Mouse (Mus musculus) heart, embryonic 13.5 days (tissue): Measurements from ENCODE around the gene Zg16. TPM values are rescaled to one million over a fixed set of nuclear protein-coding genes. Genes with fewer than 3 reads are reported as not detected.

Experiments used
- ATAC-seq: fragments of 200-750 bp; cut with Nextera tagmentation; 2 replicates; pipeline ENCODE4 v1.8.0; 2017; ENCODE audit warnings: moderate TSS enrichment; ENCODE audit not compliant: insufficient number of reproducible peaks, low FRiP score, low TSS enrichment; ENCODE audit errors: extremely low read depth
- H3K27ac ChIP-seq: fragments of 300-500 bp; sonication (generic); replicated peaks from 2 replicates; pipeline ENCODE4 v1.5.1; 2015; ENCODE audit warnings: moderate library complexity, mild to moderate bottlenecking, inconsistent platforms
- H3K27me3 ChIP-seq: fragments of 300-500 bp; sonication (generic); replicated peaks from 2 replicates; pipeline ENCODE4 v1.6.1; 2015; ENCODE audit warnings: mild to moderate bottlenecking, inconsistent platforms
- H3K36me3 ChIP-seq: fragments of 300-500 bp; sonication (generic); 2 replicates; pipeline ENCODE4 v1.6.1; 2015; ENCODE audit warnings: mild to moderate bottlenecking, inconsistent platforms
- H3K4me1 ChIP-seq: fragments of 300-500 bp; sonication (generic); 2 replicates; pipeline ENCODE4 v1.6.1; 2015; ENCODE audit warnings: inconsistent platforms
- H3K4me2 ChIP-seq: fragments of 300-500 bp; sonication (generic); 2 replicates; pipeline ENCODE4 v1.6.1; 2015; ENCODE audit warnings: inconsistent platforms, mild to moderate bottlenecking, moderate library complexity
- H3K4me3 ChIP-seq: fragments of 300-500 bp; sonication (generic); 2 replicates; pipeline ENCODE4 v1.5.1; 2015; ENCODE audit warnings: moderate library complexity, mild to moderate bottlenecking, inconsistent platforms
- H3K9ac ChIP-seq: fragments of 300-500 bp; sonication (generic); 2 replicates; pipeline ENCODE4 v1.6.1; 2015; ENCODE audit warnings: inconsistent platforms, mild to moderate bottlenecking, moderate library complexity
- H3K9me3 ChIP-seq: fragments of 300-500 bp; sonication (generic); 2 replicates; pipeline ENCODE4 v1.6.1; 2016; ENCODE audit warnings: inconsistent platforms
- WGBS: fragments of 180-500 bp; shearing (Covaris S2); methylation state at CpG from one replicate; pipeline ENCODE4 v1.1.7; 2015; ENCODE audit warnings: mixed read lengths; 5-methylcytosine and 5-hydroxymethylcytosine counted together
- microRNA-seq: library from miRNA; unstranded; fragments of <30 nt; microRNA quantifications from one replicate; pipeline ENCODE4, GENCODE M21; 2016
- polyA plus RNA-seq: library from polyadenylated mRNA; unstranded; fragments of >200 nt; fragmentation: Nextera tagmentation; extraction: Ambion mirVana; gene quantifications from 2 replicates; pipeline ENCODE4 v1.2.1, GENCODE M21; 2015

Zg16 gene
- polyA plus RNA-seq, 1 experiment from 2014 or later, result not detected

GRCm38 (mm10) chr7:127011717-127012116 is 75.4 kb downstream of the Zg16 start:
- H3K4me3 ChIP-seq, result no peak overlapping the region
- H3K9me3 ChIP-seq, result no peaks in the 10 kb centered on the region
- H3K9ac ChIP-seq, result no peak overlapping the region
- H3K4me2 ChIP-seq, result no peak overlapping the region
- no peak for ATAC-seq
- H3K27me3 ChIP-seq, result no peaks in the 10 kb centered on the region
- H3K36me3 ChIP-seq, result peaks cover 32% of the 10 kb centered on the region
- H3K4me1 ChIP-seq, result peaks cover 46% of the 10 kb centered on the region
- WGBS, result 68% methylated on average over 2 of the region's 2 CpGs
- no peak overlapping the region for H3K27ac ChIP-seq

- Histone ChIP-seq H3K27me3 (no peaks in the 10 kb centered on the region), H3K27ac (no peak overlapping the region), H3K4me1 (peaks cover 48% of the 10 kb centered on the region), H3K4me3 (no peak overlapping the region), H3K36me3 (peaks cover 32% of the 10 kb centered on the region), H3K9me3 (no peaks in the 10 kb centered on the region), H3K9ac (no peak overlapping the region), H3K4me2 (no peak overlapping the region)
- ATAC-seq, result no peak
- 94% methylated on average over 2 of the region's 2 CpGs for WGBS
These were observed 76.1 kb downstream of the Zg16 start for GRCm38 (mm10) chr7:127011051-127011450.

- WGBS, result 82% methylated on average over 17 of the region's 17 CpGs
These were observed 77.6 kb downstream of the Zg16 start for GRCm38 (mm10) chr7:127009307-127010085.

GRCm38 (mm10) chr7:127008239-127009019 is 78.7 kb downstream of the Zg16 start:
- Histone ChIP-seq H3K27me3 (no peaks in the 10 kb centered on the region), H3K9ac (peak overlapping the region; percentile 56), H3K9me3 (no peaks in the 10 kb centered on the region), H3K36me3 (peaks cover 19% of the 10 kb centered on the region), H3K4me3 (no peak overlapping the region), H3K27ac (peak overlapping the region; percentile 84), H3K4me2 (no peak overlapping the region; the same call in 1 of the 2 replicates), H3K4me1 (peaks cover 24% of the 10 kb centered on the region)
- 36% methylated on average over 9 of the region's 9 CpGs for WGBS
- no peak; the same call in none of the 2 replicates for ATAC-seq

More at GRCm38 (mm10) chr7:127009307-127010085, 77.6 kb downstream of the Zg16 start:
- Histone ChIP-seq H3K4me3 (no peak overlapping the region), H3K4me2 (no peak overlapping the region), H3K4me1 (peaks cover 35% of the 10 kb centered on the region), H3K27me3 (no peaks in the 10 kb centered on the region), H3K9ac (peak overlapping the region; percentile 56; the same call in 1 of the 2 replicates), H3K36me3 (peaks cover 22% of the 10 kb centered on the region), H3K27ac (peak overlapping the region; percentile 84), H3K9me3 (no peaks in the 10 kb centered on the region)
- ATAC-seq, result no peak

- Histone ChIP-seq H3K27ac (peak overlapping the region; percentile 84; the same call in 1 of the 2 replicates), H3K4me3 (no peak overlapping the region), H3K4me1 (peaks cover 22% of the 10 kb centered on the region), H3K4me2 (no peak overlapping the region), H3K27me3 (no peaks in the 10 kb centered on the region), H3K9ac (no peak overlapping the region), H3K36me3 (peaks cover 10% of the 10 kb centered on the region), H3K9me3 (no peaks in the 10 kb centered on the region)
- WGBS, result 83% methylated on average over 6 of the region's 6 CpGs
- ATAC-seq, result no peak
These were observed 79.7 kb downstream of the Zg16 start for GRCm38 (mm10) chr7:127007313-127008024.

- H3K4me1 ChIP-seq, result peaks cover 20% of the 10 kb centered on the region
- no peaks in the 10 kb centered on the region for H3K36me3 ChIP-seq
- no peak overlapping the region for H3K27ac ChIP-seq
- no peak overlapping the region for H3K4me3 ChIP-seq
- no peaks in the 10 kb centered on the region for H3K9me3 ChIP-seq
- no peak overlapping the region for H3K9ac ChIP-seq
- 85% methylated on average over 4 of the region's 4 CpGs for WGBS
- no peaks in the 10 kb centered on the region for H3K27me3 ChIP-seq
- H3K4me2 ChIP-seq, result no peak overlapping the region
- ATAC-seq, result no peak
These were observed 82.8 kb downstream of the Zg16 start for GRCm38 (mm10) chr7:127004122-127004875.

GRCm38 (mm10) chr7:127003620-127004019 is 83.5 kb downstream of the Zg16 start:
- Histone ChIP-seq H3K36me3 (no peaks in the 10 kb centered on the region), H3K9me3 (no peaks in the 10 kb centered on the region), H3K4me3 (no peak overlapping the region), H3K4me2 (no peak overlapping the region), H3K27ac (no peak overlapping the region), H3K4me1 (peaks cover 13% of the 10 kb centered on the region), H3K9ac (no peak overlapping the region), H3K27me3 (no peaks in the 10 kb centered on the region)
- WGBS, result 85% methylated on average over 5 of the region's 5 CpGs
- no peak for ATAC-seq

Small RNA genes within 50 kb of the gene (microRNA-seq; reads per million reads assigned to microRNA genes)
- not detected for gene Gm44343

Other genes starting within 250 kb of the Zg16 start
- 0.15 and 0.17 TPM in 2 replicates for gene Doc2a, start 239.9 kb downstream of the Zg16 start, polyA plus RNA-seq
- 18.8 and 23.1 TPM in 2 replicates for gene Hirip3, start 225.4 kb downstream of the Zg16 start, polyA plus RNA-seq
- 55.6 and 55.8 TPM in 2 replicates for gene Ino80e, start 225.0 kb downstream of the Zg16 start, polyA plus RNA-seq
- 31.8 and 32.1 TPM in 2 replicates for gene Taok2, start 202.6 kb downstream of the Zg16 start, polyA plus RNA-seq
- 20.4 and 21.5 TPM in 2 replicates for gene Tmem219, start 164.4 kb downstream of the Zg16 start, polyA plus RNA-seq
- 13.1 and 14.0 TPM in 2 replicates for gene Kctd13, start 158.4 kb downstream of the Zg16 start, polyA plus RNA-seq
- gene Asphd1, start 137.7 kb downstream of the Zg16 start, polyA plus RNA-seq, result 0.20 TPM in 2 replicates
- gene Sez6l2, start 136.8 kb downstream of the Zg16 start, polyA plus RNA-seq, result 0.19 and 0.73 TPM in 2 replicates
- gene Cdipt, start 111.4 kb downstream of the Zg16 start, polyA plus RNA-seq, result 69.5 and 79.9 TPM in 2 replicates
- gene Cdiptos, start 111.2 kb downstream of the Zg16 start, polyA plus RNA-seq, result 0.59 and 1.7 TPM in 2 replicates
- 11.2 and 11.9 TPM in 2 replicates for gene Mvp, start 72.7 kb downstream of the Zg16 start, polyA plus RNA-seq
- 0.38 and 0.44 TPM in 2 replicates for gene Pagr1b, start 70.8 kb downstream of the Zg16 start, polyA plus RNA-seq
- 55.6 and 76.2 TPM in 2 replicates for gene Pagr1a, start 70.0 kb downstream of the Zg16 start, polyA plus RNA-seq
- 13.8 and 25.7 TPM in 2 replicates for gene Gm42742, start 66.2 kb downstream of the Zg16 start, polyA plus RNA-seq
- gene Prrt2, start 66.1 kb downstream of the Zg16 start, polyA plus RNA-seq, result 1.6 TPM in 2 replicates
- 31.0 and 34.5 TPM in 2 replicates for gene Maz, start 60.3 kb downstream of the Zg16 start, polyA plus RNA-seq
- 72.4 and 79.2 TPM in 2 replicates for gene Kif22, start 44.9 kb downstream of the Zg16 start, polyA plus RNA-seq
- gene AI467606, start 4.0 kb upstream of the Zg16 start, polyA plus RNA-seq, result 1.0 and 1.1 TPM in 2 replicates
- gene Qprt, start 34.9 kb upstream of the Zg16 start, polyA plus RNA-seq, result 3.2 and 4.7 TPM in 2 replicates
- gene Spn, start 50.5 kb upstream of the Zg16 start, polyA plus RNA-seq, result 0.13 and 0.36 TPM in 2 replicates
- 42.1 TPM in 2 replicates for gene Cd2bp2, start 108.7 kb upstream of the Zg16 start, polyA plus RNA-seq
- 18.0 and 18.2 TPM in 2 replicates for gene Tbc1d10b, start 121.1 kb upstream of the Zg16 start, polyA plus RNA-seq
- 17.0 and 24.9 TPM in 2 replicates for gene Mylpf, start 121.6 kb upstream of the Zg16 start, polyA plus RNA-seq
- 21.4 and 24.1 TPM in 2 replicates for gene Zfp553, start 145.7 kb upstream of the Zg16 start, polyA plus RNA-seq
- 23.1 and 23.2 TPM in 2 replicates for gene Sept1, start 145.8 kb upstream of the Zg16 start, polyA plus RNA-seq
- 32.6 and 32.9 TPM in 2 replicates for gene Zfp771, start 156.9 kb upstream of the Zg16 start, polyA plus RNA-seq
- 161 and 179 TPM in 2 replicates for gene Dctpp1, start 173.4 kb upstream of the Zg16 start, polyA plus RNA-seq
- gene Sephs2, start 186.7 kb upstream of the Zg16 start, polyA plus RNA-seq, result 57.1 and 61.6 TPM in 2 replicates
- gene Itgal, start 208.9 kb upstream of the Zg16 start, polyA plus RNA-seq, result 0.98 and 1.2 TPM in 2 replicates